Mouse (Mus musculus) embryonic facial prominence, embryonic 14.5 days (tissue): ENCODE results near the gene Cbfa2t2. TPM values are rescaled to one million over a fixed set of nuclear protein-coding genes. Genes with fewer than 3 reads are reported as not detected.

Source experiments
- ATAC-seq: fragments of 200-750 bp; cut with Nextera tagmentation; 2 replicates; pipeline ENCODE4 v1.8.0; 2017; ENCODE audit warnings: low read depth, moderate number of reproducible peaks, moderate TSS enrichment
- DNase-seq: peaks from one replicate; pipeline ENCODE4 v3.0.0-alpha.2; 2015; ENCODE audit warnings: low spot score
- H3K27ac ChIP-seq: fragments of 300-500 bp; sonication (generic); replicated peaks from 2 replicates; pipeline ENCODE4 v1.5.1; 2014; ENCODE audit warnings: low read depth, mild to moderate bottlenecking, low read length, moderate library complexity
- H3K27me3 ChIP-seq: fragments of 300-500 bp; sonication (generic); replicated peaks from 2 replicates; pipeline ENCODE4 v1.6.1; 2014; ENCODE audit warnings: low read length; ENCODE audit not compliant: control insufficient read depth, insufficient read depth
- H3K36me3 ChIP-seq: fragments of 300-500 bp; sonication (generic); 2 replicates; pipeline ENCODE4 v1.6.1; 2014; ENCODE audit warnings: low read length, mixed read lengths; ENCODE audit not compliant: control insufficient read depth, insufficient read depth
- H3K4me1 ChIP-seq: fragments of 300-500 bp; sonication (generic); 2 replicates; pipeline ENCODE4 v1.6.1; 2014; ENCODE audit warnings: antibody characterized with exemption, low read length; ENCODE audit not compliant: control insufficient read depth, insufficient read depth
- H3K4me2 ChIP-seq: fragments of 300-500 bp; sonication (generic); 2 replicates; pipeline ENCODE4 v1.6.1; 2014; ENCODE audit warnings: low read depth, mild to moderate bottlenecking, low read length, moderate library complexity, mixed read lengths
- H3K4me3 ChIP-seq: fragments of 300-500 bp; sonication (generic); 2 replicates; pipeline ENCODE4 v1.5.1; 2014; ENCODE audit warnings: low read depth, mild to moderate bottlenecking, low read length
- H3K9ac ChIP-seq: fragments of 300-500 bp; sonication (generic); 2 replicates; pipeline ENCODE4 v1.6.1; 2014; ENCODE audit warnings: low read depth, mild to moderate bottlenecking, low read length, moderate library complexity, mixed read lengths
- H3K9me3 ChIP-seq: fragments of 300-500 bp; sonication (generic); 2 replicates; pipeline ENCODE4 v1.6.1; 2016; ENCODE audit warnings: low read length; ENCODE audit not compliant: control insufficient read depth
- WGBS: fragments of 180-500 bp; shearing (Covaris S2); extraction: QIAGEN DNeasy Blood & Tissue Kit; methylation state at CpG from one replicate; pipeline ENCODE4 v1.1.7; 2014; 5-methylcytosine and 5-hydroxymethylcytosine counted together
- polyA plus RNA-seq: library from polyadenylated mRNA; unstranded; fragments of >200 nt; fragmentation: Nextera tagmentation; extraction: Ambion mirVana; gene quantifications from 2 replicates; pipeline ENCODE4 v1.2.1, GENCODE M21; 2014

Cbfa2t2 gene
- polyA plus RNA-seq, 1 experiment from 2014 or later: 31.5 TPM

GRCm38 (mm10) chr2:154419631-154420515 is 16.4 kb upstream of the Cbfa2t2 start:
- H3K36me3 ChIP-seq: no peaks in the 10 kb centered on the region
- H3K27me3 ChIP-seq: no peaks in the 10 kb centered on the region
- H3K4me2 ChIP-seq: no peak overlapping the region
- WGBS: 61% methylated on average over 9 of the region's 9 CpGs
- DNase-seq (no peak), ATAC-seq (no peak)
- H3K4me3 ChIP-seq: no peak overlapping the region
- no peaks in the 10 kb centered on the region for H3K4me1 ChIP-seq
- H3K9ac ChIP-seq: no peak overlapping the region
- H3K9me3 ChIP-seq: no peaks in the 10 kb centered on the region
- no peak overlapping the region for H3K27ac ChIP-seq

- ATAC-seq (peak; percentile 71), DNase-seq (peak; percentile 63)
- no peak overlapping the region; the same call in 1 of the 2 replicates for H3K27ac ChIP-seq
- peaks cover 7% of the 10 kb centered on the region; the same call in 1 of the 2 replicates for H3K9me3 ChIP-seq
- no peaks in the 10 kb centered on the region for H3K36me3 ChIP-seq
- H3K4me3 ChIP-seq: no peak overlapping the region
- H3K9ac ChIP-seq: no peak overlapping the region
- WGBS: 25% methylated on average over 7 of the region's 7 CpGs
- H3K27me3 ChIP-seq: no peaks in the 10 kb centered on the region
- no peaks in the 10 kb centered on the region for H3K4me1 ChIP-seq
- no peak overlapping the region for H3K4me2 ChIP-seq
Measured at GRCm38 (mm10) chr2:154420942-154421731, 15.1 kb upstream of the Cbfa2t2 start.

- no peak for DNase-seq
- Histone ChIP-seq H3K27ac (no peak overlapping the region), H3K4me2 (no peak overlapping the region), H3K4me3 (no peak overlapping the region), H3K36me3 (no peaks in the 10 kb centered on the region), H3K4me1 (peaks cover 5% of the 10 kb centered on the region; the same call in 1 of the 2 replicates), H3K9me3 (peaks cover 7% of the 10 kb centered on the region; the same call in 1 of the 2 replicates), H3K27me3 (no peaks in the 10 kb centered on the region), H3K9ac (no peak overlapping the region)
- no peak for ATAC-seq
- 65% methylated on average over 5 of the region's 5 CpGs for WGBS
Measured at GRCm38 (mm10) chr2:154422181-154422580, 14.1 kb upstream of the Cbfa2t2 start.

GRCm38 (mm10) chr2:154423548-154423947 is 12.7 kb upstream of the Cbfa2t2 start:
- WGBS: 90% methylated on average over 2 of the region's 2 CpGs
- Histone ChIP-seq H3K4me1 (peaks cover 13% of the 10 kb centered on the region), H3K9me3 (peaks cover 7% of the 10 kb centered on the region; the same call in 1 of the 2 replicates), H3K4me3 (no peak overlapping the region), H3K4me2 (no peak overlapping the region), H3K9ac (no peak overlapping the region), H3K36me3 (no peaks in the 10 kb centered on the region), H3K27ac (no peak overlapping the region), H3K27me3 (0 out of 2 replicates have a peak, but pooled peaks cover 5% of the 10 kb centered on the region)
- DNase-seq (no peak), ATAC-seq (no peak)

- H3K36me3 ChIP-seq: no peaks in the 10 kb centered on the region
- H3K9ac ChIP-seq: no peak overlapping the region
- peaks cover 7% of the 10 kb centered on the region; the same call in 1 of the 2 replicates for H3K9me3 ChIP-seq
- H3K4me1 ChIP-seq: peaks cover 13% of the 10 kb centered on the region
- 91% methylated on average over 3 of the region's 3 CpGs for WGBS
- DNase-seq (no peak), ATAC-seq (no peak)
- H3K4me2 ChIP-seq: no peak overlapping the region
- H3K27me3 ChIP-seq: 0 out of 2 replicates have a peak, but pooled peaks cover 5% of the 10 kb centered on the region
- H3K27ac ChIP-seq: no peak overlapping the region
- no peak overlapping the region for H3K4me3 ChIP-seq
Measured at GRCm38 (mm10) chr2:154425522-154425921, 10.8 kb upstream of the Cbfa2t2 start.

- H3K4me3 ChIP-seq: peak overlapping the region; percentile 40
- H3K4me2 ChIP-seq: peak overlapping the region; percentile 74
- H3K27ac ChIP-seq: peak overlapping the region; percentile 63
- peak; percentile 40 for DNase-seq
- peaks cover 13% of the 10 kb centered on the region for H3K4me1 ChIP-seq
- H3K36me3 ChIP-seq: no peaks in the 10 kb centered on the region
- peak overlapping the region; percentile 69 for H3K9ac ChIP-seq
- peak; percentile 24 for ATAC-seq
- WGBS: 6% methylated on average over 25 of the region's 25 CpGs
- H3K9me3 ChIP-seq: peaks cover 7% of the 10 kb centered on the region; the same call in 1 of the 2 replicates
- 0 out of 2 replicates have a peak, but pooled peaks cover 5% of the 10 kb centered on the region for H3K27me3 ChIP-seq
Measured at GRCm38 (mm10) chr2:154426188-154426904, 9.9 kb upstream of the Cbfa2t2 start.

GRCm38 (mm10) chr2:154426905-154427852 is 9.1 kb upstream of the Cbfa2t2 start:
- peak overlapping the region; percentile 69 for H3K9ac ChIP-seq
- no peaks in the 10 kb centered on the region for H3K36me3 ChIP-seq
- H3K9me3 ChIP-seq: peaks cover 7% of the 10 kb centered on the region; the same call in 1 of the 2 replicates
- 41% methylated on average over 11 of the region's 11 CpGs for WGBS
- peak overlapping the region; percentile 63 for H3K27ac ChIP-seq
- H3K27me3 ChIP-seq: 0 out of 2 replicates have a peak, but pooled peaks cover 5% of the 10 kb centered on the region
- H3K4me3 ChIP-seq: peak overlapping the region; percentile 40
- H3K4me2 ChIP-seq: peak overlapping the region; percentile 74
- peak; percentile 3; the same call in 1 of the 2 replicates for ATAC-seq
- no peak for DNase-seq
- peaks cover 13% of the 10 kb centered on the region for H3K4me1 ChIP-seq
